Mouse (Mus musculus) thymus, postnatal 36 days (tissue): ENCODE data around the gene Slc22a2.
"Not testable (repeated sequence)": the region's sequence is repeated elsewhere in the genome, so short reads cannot be mapped to it uniquely, and the experiment has no call there.

Experiments
- DNase-seq, 2 experiments: peaks; one replicate each; pipeline ENCODE4 v3.0.0; 2022; ENCODE audit warnings: mixed read lengths in 2 of 2

The Slc22a2 gene

GRCm38 (mm10) chr17:12631771-12632600 is 48.1 kb downstream of the Slc22a2 start:
- no peak for DNase-seq

- no peak for DNase-seq
Measured at GRCm38 (mm10) chr17:12634814-12635213, 50.9 kb downstream of the Slc22a2 start.

GRCm38 (mm10) chr17:12639585-12639984 is 55.7 kb downstream of the Slc22a2 start:
- DNase-seq = no peak

GRCm38 (mm10) chr17:12641087-12641486 is 57.2 kb downstream of the Slc22a2 start:
- DNase-seq = no peak

GRCm38 (mm10) chr17:12645461-12645860 is 61.5 kb downstream of the Slc22a2 start:
- DNase-seq = no peak

GRCm38 (mm10) chr17:12652604-12653003 is 68.7 kb downstream of the Slc22a2 start:
- no peak for DNase-seq

- no peak for DNase-seq
Measured at GRCm38 (mm10) chr17:12654061-12654460, 70.1 kb downstream of the Slc22a2 start.

- peak; percentile 15 to 24 for DNase-seq
Measured at GRCm38 (mm10) chr17:12655826-12656225, 71.9 kb downstream of the Slc22a2 start.

- DNase-seq = no peak
Measured at GRCm38 (mm10) chr17:12658784-12659183, 74.9 kb downstream of the Slc22a2 start.

GRCm38 (mm10) chr17:12659233-12659632 is 75.3 kb downstream of the Slc22a2 start:
- DNase-seq = no peak

GRCm38 (mm10) chr17:12660572-12661260 is 76.8 kb downstream of the Slc22a2 start:
- peak in 1 of 2 experiments; percentile 5 for DNase-seq

- DNase-seq = no peak
Measured at GRCm38 (mm10) chr17:12664156-12664555, 80.2 kb downstream of the Slc22a2 start.

GRCm38 (mm10) chr17:12668478-12669362 is 84.8 kb downstream of the Slc22a2 start:
- no peak for DNase-seq

- DNase-seq = no peak
Measured at GRCm38 (mm10) chr17:12669363-12669679, 85.4 kb downstream of the Slc22a2 start.

GRCm38 (mm10) chr17:12671029-12671605 is 87.2 kb downstream of the Slc22a2 start:
- no peak for DNase-seq

- DNase-seq = no peak
Measured at GRCm38 (mm10) chr17:12672285-12672790, 88.4 kb downstream of the Slc22a2 start.

GRCm38 (mm10) chr17:12673871-12674270 is 89.9 kb downstream of the Slc22a2 start:
- no peak for DNase-seq

GRCm38 (mm10) chr17:12674980-12675379 is 91.0 kb downstream of the Slc22a2 start:
- DNase-seq = not testable (repeated sequence)

GRCm38 (mm10) chr17:12675646-12676045 is 91.7 kb downstream of the Slc22a2 start, which contains the start of gene Slc22a1:
Gene Slc22a1, minus strand, starts transcription at chr17:12675829.
- no peak for DNase-seq

- no peak for DNase-seq
Measured at GRCm38 (mm10) chr17:12677139-12677538, 93.2 kb downstream of the Slc22a2 start.
